Mouse (Mus musculus): ENCODE measurements at regions not wholly inside any gene's neighbourhood (a gene's known extent, or its start where the extent isn't known, plus 50 kb on each side); places are given as distances from the start of the nearest gene placed in this dataset.

DNA sequence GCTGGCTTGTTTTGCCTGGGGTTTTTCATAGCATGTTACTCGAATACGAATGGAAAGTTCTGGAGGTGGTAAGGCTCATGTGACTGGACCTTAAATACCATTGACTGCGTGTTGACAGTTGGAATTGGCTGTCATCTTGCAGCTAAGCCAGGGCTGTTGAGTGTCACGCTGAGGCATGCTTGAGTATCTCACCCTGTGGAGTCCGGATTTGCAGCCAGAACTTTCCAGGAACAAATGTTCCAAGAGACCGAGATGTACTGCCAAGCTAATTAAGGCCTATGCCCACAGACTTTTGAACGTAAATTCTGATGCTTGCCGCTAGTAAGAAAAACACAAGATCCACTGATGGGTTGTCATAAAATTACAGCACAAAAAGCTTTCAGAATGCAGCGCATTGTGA, 2590.8 kb upstream of the Gm6569 start:
- TF ChIP-seq CTCF (conservative IDR thresholded peaks at IDR 0.05; ENCODE audit: insufficient read depth, insufficient read length, low read depth, low read length) (no peak), POLR2A (IDR thresholded peaks at IDR 0.05; ENCODE audit: low read depth, low read length) (no peak)
